Mouse (Mus musculus): ENCODE data around the gene Ddx56.

Ddx56 gene

GRCm38 (mm10) chr11:6267320-6268254, at the start of gene Ddx56:
Gene Ddx56 (minus strand): TSS chr11:6267772.
- peak; percentile 94 for DNase-seq

DNA sequence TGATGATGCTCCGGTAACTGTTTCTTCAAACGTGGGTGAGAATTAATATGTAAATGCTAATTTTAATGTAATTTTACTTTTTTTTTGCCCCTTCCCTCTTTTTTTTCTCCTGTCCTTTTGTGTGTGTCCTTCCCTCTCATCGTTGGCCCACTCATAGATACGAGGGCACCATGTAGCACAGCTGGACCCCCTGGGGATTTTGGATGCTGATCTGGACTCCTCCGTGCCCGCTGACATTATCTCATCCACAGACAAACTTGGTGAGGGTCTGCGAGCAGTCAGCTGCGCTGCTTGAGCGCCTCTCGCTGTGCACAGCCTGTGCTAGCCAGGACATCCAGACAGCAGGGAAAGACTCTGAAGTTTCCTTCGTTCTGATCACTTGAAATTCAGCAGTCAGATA, 49.2 kb upstream of the Ddx56 start:
- DNase-seq: no peak

GRCm38 (mm10) chr11:6313874-6314406, 46.4 kb upstream of the Ddx56 start:
- no peak for DNase-seq

- no peak for DNase-seq
Observed at GRCm38 (mm10) chr11:6308181-6308580, 40.6 kb upstream of the Ddx56 start.

DNA sequence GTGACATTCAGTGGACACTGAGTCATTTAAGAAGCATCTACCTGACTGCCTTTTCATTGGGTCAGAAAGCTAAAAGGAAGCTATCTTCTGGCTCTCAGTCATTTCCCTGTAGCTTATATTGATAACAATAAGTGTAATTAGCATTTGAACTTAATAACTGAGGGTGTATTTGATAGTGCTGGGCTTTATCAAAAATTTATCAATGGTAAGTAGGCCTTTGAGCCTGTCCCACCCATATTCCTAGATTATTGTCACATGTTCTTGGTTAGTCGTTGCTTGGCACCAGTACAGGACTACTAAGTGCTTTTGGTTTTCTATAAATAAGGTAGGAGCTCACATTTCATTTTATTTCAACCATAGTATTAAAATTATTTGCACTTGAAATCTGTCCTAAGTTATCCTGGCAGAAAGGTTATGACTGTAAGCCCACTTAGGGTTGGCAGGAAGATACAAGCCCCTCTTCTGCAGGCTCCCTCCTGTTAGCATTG, 38.4 kb upstream of the Ddx56 start:
- no peak for DNase-seq

GRCm38 (mm10) chr11:6302793-6303192, 35.2 kb upstream of the Ddx56 start:
- no peak for DNase-seq

- no peak for DNase-seq
Observed at GRCm38 (mm10) chr11:6299435-6299834, 31.9 kb upstream of the Ddx56 start.

GRCm38 (mm10) chr11:6296077-6296476, 28.5 kb upstream of the Ddx56 start:
- no peak for DNase-seq

GRCm38 (mm10) chr11:6294632-6295031, 27.1 kb upstream of the Ddx56 start:
- DNase-seq: no peak

GRCm38 (mm10) chr11:6293601-6294000, 26.0 kb upstream of the Ddx56 start:
- DNase-seq: no peak

GRCm38 (mm10) chr11:6292988-6293349, 25.4 kb upstream of the Ddx56 start:
- DNase-seq: no peak

DNA sequence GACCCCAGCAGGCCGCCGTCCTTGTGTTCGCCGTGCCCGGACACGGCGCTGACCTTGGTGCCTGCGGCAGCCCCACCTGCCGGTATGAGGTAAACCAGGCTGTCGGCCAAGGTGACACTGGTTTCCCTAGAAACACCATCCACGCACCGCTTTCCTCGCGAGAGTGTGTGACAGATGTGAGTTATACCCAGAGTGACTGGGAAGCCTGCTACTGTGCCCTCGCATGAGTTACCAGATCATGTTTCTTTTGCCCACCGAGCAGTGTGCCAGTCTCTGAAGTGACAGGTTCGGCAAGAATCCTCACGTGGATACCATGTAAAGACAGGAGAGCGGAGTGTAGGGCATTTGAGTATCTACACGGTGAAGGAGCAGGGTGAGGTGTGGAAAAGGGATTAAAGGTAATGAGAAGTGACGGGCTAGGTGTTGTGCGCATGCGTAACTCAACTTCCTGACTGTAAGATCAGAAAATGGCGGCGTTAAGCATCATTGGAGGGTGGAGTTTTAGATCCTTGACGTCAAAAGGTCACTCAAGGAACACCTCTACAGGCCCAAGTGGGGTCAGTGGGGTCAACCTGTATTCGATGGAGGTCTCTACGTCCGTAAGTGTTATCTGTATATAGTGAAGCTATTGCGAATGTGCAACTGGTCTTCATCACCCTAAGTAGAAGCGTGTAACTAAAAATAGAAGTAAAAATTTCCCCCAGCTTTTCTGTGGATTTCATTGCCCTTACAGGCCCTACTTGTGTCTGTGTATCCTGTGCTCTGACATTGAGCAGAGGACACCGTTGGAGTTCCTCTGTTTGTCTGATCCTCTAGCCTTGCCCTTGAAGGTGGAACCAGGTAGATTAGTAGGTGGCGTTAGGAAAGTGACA, 24.8 kb upstream of the Ddx56 start:
- peak; percentile 73 for DNase-seq

DNA sequence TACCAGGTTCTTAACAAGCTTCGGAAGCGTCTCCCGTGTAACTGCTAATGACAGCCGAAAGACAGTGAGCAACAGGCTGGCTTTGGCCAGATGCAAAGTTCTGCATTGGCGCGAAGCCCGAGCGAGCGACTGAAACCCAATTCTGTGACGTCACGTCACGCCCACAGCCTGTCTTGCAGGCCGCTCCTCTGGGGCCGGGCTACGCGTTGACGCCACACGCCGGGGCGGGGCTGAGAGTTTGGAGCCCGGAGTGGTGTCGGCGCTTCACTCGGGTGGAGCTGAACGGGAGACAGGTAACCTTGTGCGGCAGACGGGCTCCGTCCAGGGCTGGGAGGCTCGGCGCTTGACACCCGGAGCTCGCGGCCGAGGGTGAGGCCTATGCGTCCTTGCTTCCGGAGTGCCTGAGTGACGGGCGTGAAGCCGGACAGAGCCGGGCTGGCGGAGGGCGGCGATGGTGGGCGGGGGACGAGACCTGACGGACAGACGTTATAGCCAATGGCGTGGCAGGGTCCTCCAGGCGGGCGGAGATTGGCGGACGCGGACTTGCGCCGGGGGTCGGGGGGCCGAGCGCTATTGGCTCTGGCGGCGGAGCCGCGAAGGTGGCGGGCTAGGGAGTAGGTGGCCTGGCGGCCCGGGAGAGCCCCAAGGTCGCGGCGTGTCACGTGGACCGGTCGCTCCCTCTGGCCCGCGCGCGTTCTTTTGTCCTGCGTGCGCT, 24.0 kb upstream of the Ddx56 start, which contains the start of gene Ogdh:
TSS of gene Ogdh (plus strand) at position 233 of the 715 bp plus-strand sequence.
- peak; percentile 99 for DNase-seq

GRCm38 (mm10) chr11:6290883-6291282, 23.3 kb upstream of the Ddx56 start:
- no peak for DNase-seq

DNA sequence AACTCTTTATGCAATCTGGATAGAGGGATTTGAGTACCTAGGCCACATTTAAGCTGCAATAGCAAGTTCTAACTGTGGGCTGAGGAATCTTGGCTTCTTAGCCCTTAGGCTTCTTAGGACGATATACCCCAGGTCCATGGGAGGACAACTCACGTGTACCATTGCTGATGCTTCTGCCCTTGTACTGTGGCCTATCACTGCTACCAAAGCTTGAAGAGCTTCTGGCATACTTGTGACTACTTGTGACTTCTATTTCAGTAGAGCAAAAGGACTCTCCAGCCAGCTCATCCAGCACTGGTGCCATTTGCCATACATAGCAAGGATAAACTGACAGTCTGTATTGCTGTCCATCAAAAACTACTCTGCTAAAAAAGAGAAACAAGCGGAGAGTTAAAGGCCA, 22.6 kb upstream of the Ddx56 start:
- DNase-seq: no peak

DNA sequence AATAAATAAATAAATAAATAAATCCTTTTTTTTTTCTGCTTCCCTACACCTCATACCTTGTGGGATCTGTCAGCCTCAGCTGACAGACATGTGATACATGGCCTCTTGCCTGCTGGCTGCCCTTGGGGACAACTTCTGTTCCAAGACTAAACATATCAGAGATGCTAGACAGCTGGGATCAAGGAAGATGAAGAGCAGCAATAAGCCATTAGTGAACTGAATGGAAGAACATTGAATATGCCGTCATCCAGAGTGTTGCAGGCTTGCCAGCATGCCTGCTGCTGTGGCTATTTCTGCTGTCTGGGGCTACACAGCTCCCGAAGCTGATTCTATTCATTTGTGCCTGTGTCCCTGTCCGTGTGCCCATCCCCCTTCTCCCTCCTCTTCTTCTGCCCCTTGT, 15.4 kb upstream of the Ddx56 start:
- DNase-seq: no peak

- DNase-seq: no peak
Observed at GRCm38 (mm10) chr11:6276466-6276865, 8.9 kb upstream of the Ddx56 start.

DNA sequence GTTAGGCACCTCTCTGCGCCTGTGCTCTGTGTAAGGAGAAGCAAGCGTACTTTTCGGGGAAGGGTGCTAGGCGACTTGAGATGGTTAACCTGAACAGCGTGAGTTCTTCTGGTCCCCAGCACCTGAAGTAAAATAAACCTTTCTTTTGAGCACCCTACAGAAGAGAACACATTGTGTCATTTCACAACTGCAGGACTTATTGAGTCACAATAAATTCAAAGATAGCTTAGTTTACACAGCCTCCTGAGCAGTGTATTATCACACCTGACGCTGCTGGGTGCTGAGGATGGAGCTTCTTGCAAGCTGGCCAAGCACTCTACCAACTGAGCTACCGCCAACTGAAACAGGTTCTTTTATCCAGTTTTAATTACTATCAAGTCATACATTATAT, 7.5 kb upstream of the Ddx56 start:
- DNase-seq: no peak

GRCm38 (mm10) chr11:6274387-6275093, 7.0 kb upstream of the Ddx56 start, which contains the start of gene Tmed4:
Gene Tmed4 (minus strand): TSS chr11:6274870.
- DNase-seq: peak; percentile 98

GRCm38 (mm10) chr11:6273607-6274006, 6.0 kb upstream of the Ddx56 start:
- no peak for DNase-seq

GRCm38 (mm10) chr11:6266621-6267020, 951 bp downstream of the Ddx56 start:
- no peak for DNase-seq

All from right cerebral cortex, adult 18-20 months (tissue).